20 mouse cellular contexts compared by ENCODE assay signal in genomic region chr5:144645367-144645766, GRCm38 (mm10).
DNase-seq lines count a peak whose midpoint lies in the region; ATAC-seq and TF ChIP-seq lines count a peak whose summit lies in the region.
"Had no signal": no experiment of that assay in that cellular context is flagged by ENCODE, and none has a peak within 500 bp of the region (broad histone marks: within the 10 kb centered on the region; RNA-seq: fewer than 3 reads in every experiment).

No protein-coding gene starts in this region.

- H3K27me3 ChIP-seq in forebrain, embryonic 11.5 days (ENCODE audit: control insufficient read depth, insufficient read depth, low read length), result no peaks in the 10 kb centered on the region
- H3K27me3 ChIP-seq in hindbrain, embryonic 15.5 days, result no peaks in the 10 kb centered on the region
- no peaks in the 10 kb centered on the region for H3K27me3 ChIP-seq in neural tube, embryonic 13.5 days
- H3K27me3 ChIP-seq: heart, embryonic 15.5 days; limb, embryonic 15.5 days had no signal

- H3K9ac ChIP-seq in forebrain, embryonic 11.5 days (ENCODE audit: low read length), result peak overlapping the region; percentile 27; the same call in 1 of the 2 replicates
- H3K9ac ChIP-seq in hindbrain, embryonic 15.5 days, result no peak overlapping the region
- H3K9ac ChIP-seq in neural tube, embryonic 13.5 days, result no peak overlapping the region
- H3K9ac ChIP-seq: heart, embryonic 15.5 days; limb, embryonic 15.5 days; liver, postnatal 0 days had no signal

- WGBS in forebrain, embryonic 11.5 days, result 7% methylated on average over 3 of the region's 3 CpGs
- WGBS in hindbrain, embryonic 15.5 days, result 8% methylated on average over 3 of the region's 3 CpGs
- WGBS in neural tube, embryonic 13.5 days, result 14% methylated on average over 3 of the region's 3 CpGs

- peak; percentile 76 for DNase-seq in brain, embryonic 14.5 days (ENCODE audit: low read depth)
- DNase-seq in forebrain, embryonic 11.5 days (ENCODE audit: low spot score), result peak; percentile 63
- no peak for DNase-seq in urinary bladder, adult 2 months (ENCODE audit: low spot score)
- no peak for DNase-seq in gastrocnemius, adult 18-20 months (ENCODE audit: low spot score)
- DNase-seq in thymus, postnatal 10 days (ENCODE audit: low spot score in 2 of 2), result no peak
- DNase-seq: adrenal gland, postnatal 10 days; cerebellum, adult 9-10 months; embryo, embryonic 11 days; gastrocnemius, adult 2 months; heart, adult 18-20 months; liver, postnatal 0 days; lung, postnatal 4 days; right cerebral cortex, postnatal 4 days had no signal

- peak; percentile 76 for ATAC-seq in forebrain, embryonic 11.5 days (replicated peaks; ENCODE audit: low FRiP score)
- ATAC-seq in hindbrain, embryonic 15.5 days (ENCODE audit: low FRiP score, low read depth), result peak; percentile 53
- ATAC-seq in neural tube, embryonic 13.5 days (ENCODE audit: low read depth), result peak; percentile 65
- ATAC-seq: CD4-positive, CD25-positive, alpha-beta regulatory T cell, adult 4 months; liver, postnatal 0 days had no signal

- H3K9me3 ChIP-seq in forebrain, embryonic 11.5 days (ENCODE audit: control insufficient read depth, low read length), result no peaks in the 10 kb centered on the region
- no peaks in the 10 kb centered on the region for H3K9me3 ChIP-seq in hindbrain, embryonic 15.5 days
- H3K9me3 ChIP-seq in neural tube, embryonic 13.5 days, result no peaks in the 10 kb centered on the region
- H3K9me3 ChIP-seq: heart, embryonic 15.5 days; limb, embryonic 15.5 days had no signal

- no peak overlapping the region for H3K4me3 ChIP-seq in forebrain, embryonic 11.5 days (ENCODE audit: low read depth, low read length)
- no peak overlapping the region for H3K4me3 ChIP-seq in hindbrain, embryonic 15.5 days
- no peak overlapping the region for H3K4me3 ChIP-seq in neural tube, embryonic 13.5 days
- H3K4me3 ChIP-seq: erythroblast, embryonic 14.5 days; gastrocnemius, adult 2 months; heart, embryonic 15.5 days; limb, embryonic 15.5 days had no signal

- TF ChIP-seq CTCF in brain, embryonic 14.5 days (IDR thresholded peaks at IDR 0.05; ENCODE audit: borderline replicate concordance, extremely low read depth, insufficient read depth, insufficient read length), result no peak

- H3K4me2 ChIP-seq in forebrain, embryonic 11.5 days (ENCODE audit: low read depth, low read length, severe bottlenecking), result no peak overlapping the region
- H3K4me2 ChIP-seq in hindbrain, embryonic 15.5 days, result no peak overlapping the region
- no peak overlapping the region for H3K4me2 ChIP-seq in neural tube, embryonic 13.5 days
- H3K4me2 ChIP-seq: heart, embryonic 15.5 days; limb, embryonic 15.5 days had no signal

- TF ChIP-seq POLR2A in brain, embryonic 14.5 days (IDR thresholded peaks at IDR 0.05; ENCODE audit: borderline replicate concordance, extremely low read depth, insufficient read depth, insufficient read length, poor library complexity, severe bottlenecking), result no peak

- peak overlapping the region; percentile 37; the same call in 1 of the 2 replicates for H3K27ac ChIP-seq in forebrain, embryonic 11.5 days (ENCODE audit: low read depth, low read length)
- no peak overlapping the region for H3K27ac ChIP-seq in hindbrain, embryonic 15.5 days (replicated peaks)
- peak overlapping the region; percentile 19; the same call in 1 of the 2 replicates for H3K27ac ChIP-seq in neural tube, embryonic 13.5 days (replicated peaks)
- H3K27ac ChIP-seq: gastrocnemius, adult 2 months; heart, embryonic 15.5 days; kidney, postnatal 0 days; limb, embryonic 15.5 days had no signal

- H3K4me1 ChIP-seq in forebrain, embryonic 11.5 days (replicated peaks; ENCODE audit: control insufficient read depth, insufficient read depth, low read length), result peaks cover 10% of the 10 kb centered on the region; the same call in 1 of the 2 replicates
- H3K4me1 ChIP-seq in hindbrain, embryonic 15.5 days (replicated peaks), result peaks cover 22% of the 10 kb centered on the region
- H3K4me1 ChIP-seq in neural tube, embryonic 13.5 days (replicated peaks), result peaks cover 33% of the 10 kb centered on the region
- H3K4me1 ChIP-seq: heart, embryonic 15.5 days; limb, embryonic 15.5 days had no signal

- H3K36me3 ChIP-seq in forebrain, embryonic 11.5 days (ENCODE audit: control insufficient read depth, insufficient read depth, low read length), result no peaks in the 10 kb centered on the region
- H3K36me3 ChIP-seq in hindbrain, embryonic 15.5 days, result no peaks in the 10 kb centered on the region
- H3K36me3 ChIP-seq in neural tube, embryonic 13.5 days, result no peaks in the 10 kb centered on the region
- H3K36me3 ChIP-seq: heart, embryonic 15.5 days; limb, embryonic 15.5 days had no signal

Comparison
In these comparisons a context has a peak if more than half of its experiments do, and no peak if none do; other contexts are left out.
1. DNase-seq: peak in brain, embryonic 14.5 days (single experiment) and forebrain, embryonic 11.5 days (single experiment); none in urinary bladder, adult 2 months (single experiment), gastrocnemius, adult 18-20 months (single experiment) and thymus, postnatal 10 days (0 of 2).
2. Peak in every context shown above with its lines, with median percentiles within 50 percentile points of each other: ATAC-seq.